ENCODE assay signal across 21 mouse cellular contexts in genomic region chr1:63998139-63998538, GRCm38 (mm10).
DNase-seq lines count a peak whose midpoint lies in the region; ATAC-seq and TF ChIP-seq lines count a peak whose summit lies in the region.
"Had no signal": no experiment of that assay in that cellular context is flagged by ENCODE, and none has a peak within 500 bp of the region (broad histone marks: within the 10 kb centered on the region; RNA-seq: fewer than 3 reads in every experiment).

No protein-coding gene starts in this region.

- no peaks in the 10 kb centered on the region for H3K36me3 ChIP-seq in heart, postnatal 0 days (replicated peaks; ENCODE audit: control insufficient read depth, insufficient read depth, low read length)
- H3K36me3 ChIP-seq in heart, embryonic 11.5 days (ENCODE audit: control insufficient read depth, insufficient read depth, low read length): no peaks in the 10 kb centered on the region
- no peaks in the 10 kb centered on the region for H3K36me3 ChIP-seq in lung, postnatal 0 days (ENCODE audit: insufficient read depth, low read length)
- no peaks in the 10 kb centered on the region for H3K36me3 ChIP-seq in stomach, postnatal 0 days (ENCODE audit: control insufficient read depth, insufficient read depth, low read length)
- H3K36me3 ChIP-seq: embryonic facial prominence, embryonic 13.5 days; G1E; heart, embryonic 15.5 days; limb, embryonic 12.5 days; liver, embryonic 15.5 days; stomach, embryonic 15.5 days had no signal

- no peak for TF ChIP-seq EP300 in heart, postnatal 0 days (IDR thresholded peaks at IDR 0.05; ENCODE audit: low read depth)
- no peak for TF ChIP-seq EP300 in lung, postnatal 0 days (IDR thresholded peaks at IDR 0.05)
- no peak for TF ChIP-seq EP300 in stomach, postnatal 0 days (optimal IDR thresholded peaks at IDR 0.05)

- POLR2A ChIA-PET in Patski (lab: Charles Lee): no interaction called here

- H3K27ac ChIP-seq in heart, postnatal 0 days (ENCODE audit: low read depth): no peak overlapping the region
- no peak overlapping the region for H3K27ac ChIP-seq in heart, embryonic 11.5 days (ENCODE audit: low read depth, low read length)
- H3K27ac ChIP-seq in lung, postnatal 0 days (ENCODE audit: low read length): no peak overlapping the region
- H3K27ac ChIP-seq in stomach, postnatal 0 days (replicated peaks): no peak overlapping the region
- H3K27ac ChIP-seq: embryonic facial prominence, embryonic 13.5 days; heart, embryonic 15.5 days; limb, embryonic 12.5 days; liver, embryonic 15.5 days; stomach, embryonic 15.5 days had no signal

- WGBS in heart, postnatal 0 days: 70% methylated on average over 2 of the region's 2 CpGs
- WGBS in heart, embryonic 11.5 days (ENCODE audit: insufficient replicate concordance): 71% methylated on average over 2 of the region's 2 CpGs
- WGBS in lung, postnatal 0 days: 71% methylated on average over 2 of the region's 2 CpGs
- WGBS in lung, adult 2 months: 78% methylated on average over 2 of the region's 2 CpGs
- 66% methylated on average over 2 of the region's 2 CpGs for WGBS in stomach, postnatal 0 days

- no peak overlapping the region for H3K4me2 ChIP-seq in heart, postnatal 0 days (ENCODE audit: low read depth, low read length)
- no peak overlapping the region for H3K4me2 ChIP-seq in heart, embryonic 11.5 days
- no peak overlapping the region for H3K4me2 ChIP-seq in lung, postnatal 0 days (replicated peaks; ENCODE audit: low read depth, low read length)
- no peak overlapping the region for H3K4me2 ChIP-seq in stomach, postnatal 0 days (replicated peaks; ENCODE audit: low read depth)
- H3K4me2 ChIP-seq: embryonic facial prominence, embryonic 13.5 days; heart, embryonic 15.5 days; limb, embryonic 12.5 days; liver, embryonic 15.5 days; stomach, embryonic 15.5 days had no signal

- ATAC-seq in heart, postnatal 0 days (ENCODE audit: insufficient read depth, low read depth): no peak
- ATAC-seq in heart, embryonic 11.5 days (replicated peaks; ENCODE audit: insufficient number of reproducible peaks, low FRiP score, low TSS enrichment): no peak
- no peak for ATAC-seq in lung, postnatal 0 days
- no peak for ATAC-seq in Patski
- no peak for ATAC-seq in stomach, postnatal 0 days (ENCODE audit: low FRiP score, low TSS enrichment)
- ATAC-seq: forebrain, embryonic 14.5 days; midbrain, embryonic 16.5 days had no signal

- CTCF ChIA-PET in Patski (lab: Charles Lee): no interaction called here

- in situ Hi-C loops in Patski (cut with MboI; ENCODE audit: low pct_unique_long_range_greater_than_20kb): no loop called here

- no peaks in the 10 kb centered on the region for H3K9me3 ChIP-seq in heart, postnatal 0 days (replicated peaks; ENCODE audit: control insufficient read depth, low read length)
- no peaks in the 10 kb centered on the region for H3K9me3 ChIP-seq in heart, embryonic 11.5 days (replicated peaks; ENCODE audit: control insufficient read depth, low read length)
- H3K9me3 ChIP-seq in lung, postnatal 0 days (ENCODE audit: low read length): no peaks in the 10 kb centered on the region
- no peaks in the 10 kb centered on the region for H3K9me3 ChIP-seq in stomach, postnatal 0 days (ENCODE audit: control insufficient read depth, low read length)
- H3K9me3 ChIP-seq: embryonic facial prominence, embryonic 13.5 days; G1E; heart, embryonic 15.5 days; limb, embryonic 12.5 days; liver, embryonic 15.5 days; stomach, embryonic 15.5 days had no signal

- TF ChIP-seq POLR2A in lung, adult 2 months (IDR thresholded peaks at IDR 0.05; ENCODE audit: borderline replicate concordance, extremely low read depth, low read depth, low read length): no peak

- no peak for DNase-seq in heart, postnatal 0 days (ENCODE audit: low spot score)
- DNase-seq in lung, postnatal 0 days (ENCODE audit: low spot score): no peak
- DNase-seq in lung, adult 2 months: no peak
- no peak for DNase-seq in Patski (ENCODE audit: low read depth, low spot score)
- no peak for DNase-seq in stomach, postnatal 0 days (ENCODE audit: low spot score)
- DNase-seq in embryo, embryonic 10 days (ENCODE audit: low spot score): no peak
- DNase-seq in layer of hippocampus, adult 18-20 months (ENCODE audit: low spot score in 2 of 2): no peak
- DNase-seq: cerebellum, adult 8-10 months; kidney, adult 9 months; kidney, postnatal 36 days; lung, postnatal 36 days; right cerebral cortex, postnatal 14 days had no signal

- no peak overlapping the region for H3K4me3 ChIP-seq in heart, postnatal 0 days (ENCODE audit: low read depth, low read length)
- no peak overlapping the region for H3K4me3 ChIP-seq in heart, embryonic 11.5 days (ENCODE audit: low read depth, low read length)
- no peak overlapping the region for H3K4me3 ChIP-seq in lung, postnatal 0 days (ENCODE audit: low read depth, low read length)
- H3K4me3 ChIP-seq in lung, adult 2 months (replicated peaks; ENCODE audit: extremely low read depth, low read depth, low read length): no peak overlapping the region
- no peak overlapping the region for H3K4me3 ChIP-seq in stomach, postnatal 0 days (ENCODE audit: low read depth, low read length)
- H3K4me3 ChIP-seq: embryonic facial prominence, embryonic 13.5 days; heart, embryonic 15.5 days; limb, embryonic 12.5 days; liver, embryonic 15.5 days; stomach, embryonic 15.5 days had no signal

- H3K9ac ChIP-seq in heart, postnatal 0 days (replicated peaks; ENCODE audit: low read depth, low read length): no peak overlapping the region
- H3K9ac ChIP-seq in heart, embryonic 11.5 days (ENCODE audit: low read depth, low read length): no peak overlapping the region
- H3K9ac ChIP-seq in lung, postnatal 0 days (replicated peaks; ENCODE audit: low read depth): no peak overlapping the region
- H3K9ac ChIP-seq in stomach, postnatal 0 days (ENCODE audit: low read length): no peak overlapping the region
- H3K9ac ChIP-seq: embryonic facial prominence, embryonic 13.5 days; heart, embryonic 15.5 days; limb, embryonic 12.5 days; liver, embryonic 15.5 days; stomach, embryonic 15.5 days had no signal

- peaks cover 18% of the 10 kb centered on the region for H3K4me1 ChIP-seq in heart, postnatal 0 days (ENCODE audit: control insufficient read depth, insufficient read depth)
- peaks cover 16% of the 10 kb centered on the region for H3K4me1 ChIP-seq in heart, embryonic 11.5 days (ENCODE audit: control insufficient read depth, insufficient read depth, low read length)
- H3K4me1 ChIP-seq in lung, postnatal 0 days (ENCODE audit: insufficient read depth, low read depth, low read length): peaks cover 6% of the 10 kb centered on the region
- H3K4me1 ChIP-seq in lung, adult 2 months (ENCODE audit: control insufficient read depth, insufficient read depth, low read length): no peaks in the 10 kb centered on the region; the same call in none of the 2 replicates
- no peaks in the 10 kb centered on the region; the same call in 1 of the 2 replicates for H3K4me1 ChIP-seq in stomach, postnatal 0 days (replicated peaks; ENCODE audit: control insufficient read depth, insufficient read depth)
- H3K4me1 ChIP-seq: liver, embryonic 15.5 days had no signal

- peak; percentile 18; the same call in 1 of the 2 replicates for TF ChIP-seq CTCF in heart, postnatal 0 days (IDR thresholded peaks at IDR 0.05; ENCODE audit: low read depth)
- 0 out of 2 replicates have a peak, but pooled peaks have one; percentile 25 for TF ChIP-seq CTCF in lung, postnatal 0 days (IDR thresholded peaks at IDR 0.05)
- no peak for TF ChIP-seq CTCF in lung, adult 2 months (IDR thresholded peaks at IDR 0.05; ENCODE audit: insufficient read depth, low read length)
- TF ChIP-seq CTCF in Patski (IDR thresholded peaks at IDR 0.05): peak; percentile 7
- TF ChIP-seq CTCF in stomach, postnatal 0 days (IDR thresholded peaks at IDR 0.05; ENCODE audit: low read depth): peak; percentile 41

- H3K27me3 ChIP-seq in heart, postnatal 0 days (ENCODE audit: control insufficient read depth, insufficient read depth, low read length): no peaks in the 10 kb centered on the region
- H3K27me3 ChIP-seq in heart, embryonic 11.5 days (ENCODE audit: control insufficient read depth, insufficient read depth, low read length): no peaks in the 10 kb centered on the region
- no peaks in the 10 kb centered on the region for H3K27me3 ChIP-seq in lung, postnatal 0 days (replicated peaks; ENCODE audit: insufficient read depth, low read length)
- no peaks in the 10 kb centered on the region for H3K27me3 ChIP-seq in Patski
- no peaks in the 10 kb centered on the region for H3K27me3 ChIP-seq in stomach, postnatal 0 days (ENCODE audit: control insufficient read depth, insufficient read depth, low read length)
- H3K27me3 ChIP-seq: heart, embryonic 15.5 days; liver, embryonic 15.5 days; stomach, embryonic 15.5 days had no signal
